Mouse (Mus musculus) embryonic fibroblast, embryonic 13.5 days (primary cell): ENCODE results near the gene Cacna1e. TPM values are rescaled to one million over a fixed set of nuclear protein-coding genes. Genes with fewer than 3 reads are reported as not detected.

Experiments
- H3K27ac ChIP-seq: 2 replicates; pipeline ENCODE4 v1.5.1; 2012; ENCODE audit warnings: low read length, control low read depth, inconsistent platforms; ENCODE audit not compliant: insufficient read depth
- H3K4me1 ChIP-seq: 2 replicates; pipeline ENCODE4 v1.6.1; 2011; ENCODE audit warnings: low read length; ENCODE audit not compliant: control insufficient read depth, insufficient read depth
- H3K4me3 ChIP-seq: 2 replicates; pipeline ENCODE4 v1.5.1; 2011; ENCODE audit warnings: mild to moderate bottlenecking, control low read depth, low read length; ENCODE audit not compliant: insufficient read depth
- CTCF ChIP-seq: IDR thresholded peaks from 2 replicates; pipeline ENCODE4 v1.5.1; 2011; ENCODE audit warnings: mild to moderate bottlenecking, control low read depth, low read length, moderate library complexity, borderline replicate concordance; ENCODE audit not compliant: insufficient read depth
- POLR2A ChIP-seq: IDR thresholded peaks from 2 replicates; pipeline ENCODE4 v1.6.1; 2011; ENCODE audit warnings: low read depth, mild to moderate bottlenecking, control low read depth, low read length, moderate library complexity
- polyA plus RNA-seq: library from polyadenylated mRNA; stranded (reverse); fragments of >200 nt; gene quantifications from 2 replicates; pipeline ENCODE4 v1.2.4, GENCODE M21; 2011; ENCODE audit warnings: low read depth; ENCODE audit not compliant: missing spikeins, insufficient read length

Cacna1e gene
- polyA plus RNA-seq, 1 experiment, result not detected

GRCm38 (mm10) chr1:154391979-154392378 lies 492.3 kb downstream of the Cacna1e start:
- Histone ChIP-seq H3K27ac (no peak overlapping the region), H3K4me3 (no peak overlapping the region), H3K4me1 (no peaks in the 10 kb centered on the region)
- no peak for TF ChIP-seq CTCF
- no peak for TF ChIP-seq POLR2A

Other genes with a start within 250 kb of the Cacna1e start
- 37.2 and 48.4 TPM in 2 replicates for gene Ier5, start 215.1 kb upstream of the Cacna1e start, polyA plus RNA-seq